Mouse (Mus musculus) bone marrow, adult 2 months (tissue): ENCODE measurements around the gene Map4k4. TPM values are rescaled to one million over a fixed set of nuclear protein-coding genes. Genes with fewer than 3 reads are reported as not detected.
A peak's percentile ranks its signal among the peaks of the same experiment; 100 is the strongest.

Source experiments
- H3K27ac ChIP-seq: fragments of 200-500 bp; 2 replicates; pipeline ENCODE4 v1.5.1; 2012; ENCODE audit warnings: low read depth, mild to moderate bottlenecking, control low read depth, inconsistent platforms, low read length; ENCODE audit not compliant: control insufficient read depth, poor library complexity, insufficient read depth
- H3K4me1 ChIP-seq: fragments of 200-500 bp; 2 replicates; pipeline ENCODE4 v1.6.1; 2011; ENCODE audit warnings: low read length; ENCODE audit not compliant: control insufficient read depth, insufficient read depth
- H3K4me3 ChIP-seq: fragments of 200-500 bp; replicated peaks from 2 replicates; pipeline ENCODE3; 2011; ENCODE audit warnings: mild to moderate bottlenecking, low read depth, low read length, control low read depth; ENCODE audit not compliant: control insufficient read depth
- CTCF ChIP-seq: fragments of 200-500 bp; IDR thresholded peaks from 2 replicates; pipeline ENCODE4 v1.5.1; 2011; ENCODE audit warnings: low read length, control low read depth; ENCODE audit not compliant: control insufficient read depth, insufficient read depth
- POLR2A ChIP-seq: fragments of 200-500 bp; IDR thresholded peaks from 2 replicates; pipeline ENCODE4 v1.6.1; 2011; ENCODE audit warnings: low read depth, mild to moderate bottlenecking, control low read depth, low read length, borderline replicate concordance; ENCODE audit not compliant: control insufficient read depth
- WGBS: fragments of 180-500 bp; shearing (Covaris S2); methylation state at CpG from one replicate; pipeline ENCODE4 v1.1.7; 2018; 5-methylcytosine and 5-hydroxymethylcytosine counted together
- polyA plus RNA-seq: library from polyadenylated mRNA; stranded (reverse); fragments of >200 nt; gene quantifications from 2 replicates; pipeline ENCODE4 v1.2.4, GENCODE M21; 2011; ENCODE audit warnings: low replicate concordance; ENCODE audit not compliant: missing spikeins, insufficient read depth, insufficient read length

Gene Map4k4
- polyA plus RNA-seq, 1 experiment, result 69.2 TPM

DNA sequence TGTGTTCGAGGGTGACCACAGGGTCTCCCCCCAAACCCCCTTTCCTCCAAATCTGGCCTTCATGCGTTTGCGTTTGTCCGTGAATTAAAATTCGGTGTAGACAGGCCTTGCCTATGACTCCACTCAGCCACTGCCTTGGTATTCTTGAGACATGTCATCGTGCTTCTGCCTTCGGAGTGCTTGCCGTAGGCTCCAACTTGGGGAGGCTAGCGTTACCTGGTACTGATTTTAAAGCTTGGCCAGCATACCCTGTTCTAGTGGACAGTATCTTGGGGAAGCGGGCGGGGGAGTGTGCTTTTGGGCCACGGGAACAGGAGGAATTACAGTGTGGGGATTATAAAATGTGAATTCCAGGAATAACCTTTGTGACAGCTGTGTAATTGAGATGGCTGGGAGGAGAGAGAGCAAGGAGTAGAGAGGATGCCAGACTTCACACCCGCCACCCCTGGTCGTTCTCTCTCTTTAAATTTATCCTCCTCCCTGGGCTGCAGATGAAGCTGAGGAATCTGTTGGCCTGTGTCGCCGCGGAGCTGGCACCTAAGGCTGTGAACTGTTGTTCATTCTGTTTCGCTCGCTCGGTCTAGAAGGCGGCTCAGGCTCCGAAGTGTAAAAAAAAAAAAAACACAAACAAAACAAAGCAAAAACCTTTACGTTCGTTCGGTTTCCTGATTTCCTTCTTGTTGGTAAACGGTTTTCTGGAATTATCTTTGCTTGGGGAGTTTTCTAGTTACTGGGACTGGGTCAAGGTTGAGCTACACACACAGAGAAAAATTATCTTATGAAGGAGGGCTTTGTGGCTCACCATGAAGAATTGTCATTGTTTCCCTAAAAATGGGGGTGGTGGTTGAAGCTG lies 1.4 kb downstream of the Map4k4 start:
- peak overlapping the region; percentile 79 for H3K4me3 ChIP-seq
- 5% methylated on average over 26 of the region's 26 CpGs for WGBS
- TF ChIP-seq POLR2A (no peak), CTCF (no peak)
- H3K27ac ChIP-seq, result peak overlapping the region; percentile 12; the same call in 1 of the 2 replicates
- peaks cover 9% of the 10 kb centered on the region for H3K4me1 ChIP-seq

DNA sequence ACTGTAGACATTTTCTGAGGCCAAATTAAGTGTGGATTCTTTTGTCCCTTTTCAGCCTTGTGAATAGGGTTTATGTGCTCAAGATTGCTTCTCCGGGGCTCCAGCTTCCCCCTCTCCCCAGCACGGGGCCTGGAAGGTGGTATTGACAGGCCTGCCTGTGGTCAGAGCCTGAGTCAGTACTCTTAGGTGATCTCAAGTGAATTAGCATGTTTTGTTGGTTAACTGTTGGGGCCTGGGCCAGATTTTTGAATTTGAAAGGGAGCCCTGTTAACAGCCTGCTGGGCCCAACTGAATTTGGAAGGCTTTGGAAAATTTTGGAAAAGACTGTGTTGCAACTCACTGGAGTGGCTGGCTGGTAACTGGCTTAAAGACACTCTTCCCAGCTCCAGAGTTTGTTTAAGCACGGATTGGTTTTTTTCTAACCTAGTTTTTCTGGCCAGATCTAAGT lies 2.0 kb downstream of the Map4k4 start:
- WGBS, result 25% methylated on average over 3 of the region's 3 CpGs
- Histone ChIP-seq H3K4me3 (no peak overlapping the region), H3K4me1 (peaks cover 5% of the 10 kb centered on the region), H3K27ac (no peak overlapping the region)
- TF ChIP-seq POLR2A, result no peak
- no peak for TF ChIP-seq CTCF

DNA sequence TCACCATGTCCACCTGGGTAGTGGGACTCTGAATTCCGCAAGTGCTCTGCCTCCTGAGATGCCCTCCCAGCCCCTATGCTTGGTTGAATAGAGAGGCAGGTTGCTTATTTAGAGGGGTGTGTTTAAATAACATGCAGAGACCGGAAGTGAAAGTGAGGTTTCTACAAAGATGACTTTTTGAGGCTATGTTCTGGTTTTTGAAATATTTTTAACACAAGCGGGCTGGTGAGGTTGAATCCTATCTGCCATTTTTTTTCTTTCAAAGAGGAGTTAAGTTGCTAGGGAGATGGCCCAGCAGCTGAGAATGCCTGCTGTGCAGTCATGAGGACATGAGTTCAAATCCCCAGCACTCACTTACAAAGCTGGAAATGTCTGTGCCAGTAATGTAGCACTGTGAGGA lies 4.0 kb downstream of the Map4k4 start:
- Histone ChIP-seq H3K4me3 (no peak overlapping the region), H3K27ac (peak overlapping the region; percentile 6; the same call in 1 of the 2 replicates), H3K4me1 (peaks cover 5% of the 10 kb centered on the region)
- 51% methylated on average over 3 of the region's 3 CpGs for WGBS
- TF ChIP-seq POLR2A, result no peak
- no peak for TF ChIP-seq CTCF

DNA sequence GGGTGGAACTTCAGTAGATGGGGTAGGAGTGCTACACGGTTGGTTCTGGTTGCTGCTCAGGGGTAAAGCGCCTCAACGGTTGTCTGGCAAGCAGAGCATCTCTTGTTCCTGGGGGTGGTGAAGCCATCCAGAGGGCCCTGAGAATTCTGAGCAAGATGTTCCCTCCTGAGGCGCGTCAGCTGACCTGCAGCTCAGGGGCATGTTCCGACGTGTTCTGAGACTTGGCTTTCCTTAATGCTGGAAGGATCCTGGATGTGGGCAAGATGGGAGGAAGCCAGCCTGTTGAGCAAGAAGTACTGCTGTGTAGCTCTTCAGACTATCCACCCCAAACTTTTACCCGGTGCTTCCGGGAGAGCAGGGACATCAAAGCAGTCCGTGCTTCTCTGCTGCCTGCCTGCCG lies 6.2 kb downstream of the Map4k4 start:
- Histone ChIP-seq H3K4me1 (peaks cover 5% of the 10 kb centered on the region), H3K4me3 (no peak overlapping the region), H3K27ac (no peak overlapping the region)
- WGBS, result 80% methylated on average over 11 of the region's 11 CpGs
- TF ChIP-seq CTCF (no peak), POLR2A (no peak)

DNA sequence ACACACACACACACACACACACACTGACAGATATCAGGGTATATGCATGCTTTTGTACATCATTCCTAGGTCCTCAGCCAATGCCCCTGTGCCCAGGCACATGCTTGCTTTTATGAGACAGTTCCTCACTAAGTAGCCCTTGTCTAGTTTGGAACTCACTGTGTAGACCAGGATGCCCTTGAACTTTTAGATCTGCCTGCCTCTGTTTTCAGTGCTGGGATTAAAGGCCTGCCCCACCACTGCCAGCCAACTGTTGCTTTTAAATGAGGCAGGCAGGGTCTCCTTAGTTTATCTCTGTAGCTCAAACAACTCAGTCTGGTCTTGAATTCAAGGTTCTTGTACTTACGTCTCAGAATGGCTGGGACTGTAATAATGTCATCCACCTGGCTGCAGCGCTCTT lies 8.3 kb downstream of the Map4k4 start:
- Histone ChIP-seq H3K4me1 (peaks cover 5% of the 10 kb centered on the region), H3K4me3 (no peak overlapping the region), H3K27ac (no peak overlapping the region)
- 90% methylated on average over 2 of the region's 2 CpGs for WGBS
- no peak for TF ChIP-seq CTCF
- no peak for TF ChIP-seq POLR2A

DNA sequence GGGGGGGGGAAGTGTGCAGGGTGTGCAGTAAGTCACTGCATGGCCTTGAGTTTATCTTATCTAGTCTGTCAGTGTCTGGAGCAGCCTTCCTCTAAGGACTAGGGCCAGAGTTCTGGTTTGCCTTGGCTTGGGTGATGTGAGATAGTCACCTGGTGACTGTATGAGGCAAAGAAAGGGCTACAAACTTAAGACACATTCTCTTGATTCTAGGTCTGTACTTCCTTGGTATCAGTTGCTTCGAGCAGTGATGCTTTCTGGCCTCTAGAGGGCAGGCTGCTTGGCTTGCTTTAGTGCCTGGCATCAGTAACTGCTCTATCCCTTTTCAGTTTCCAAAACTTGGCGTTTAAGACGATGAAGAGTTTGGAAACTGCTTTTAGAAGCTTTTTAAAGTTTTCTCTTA lies 10.7 kb downstream of the Map4k4 start:
- no peak overlapping the region for H3K27ac ChIP-seq
- no peaks in the 10 kb centered on the region; the same call in 1 of the 2 replicates for H3K4me1 ChIP-seq
- H3K4me3 ChIP-seq, result no peak overlapping the region
- 26% methylated on average over 3 of the region's 3 CpGs for WGBS
- TF ChIP-seq POLR2A (no peak), CTCF (peak; percentile 88)

DNA sequence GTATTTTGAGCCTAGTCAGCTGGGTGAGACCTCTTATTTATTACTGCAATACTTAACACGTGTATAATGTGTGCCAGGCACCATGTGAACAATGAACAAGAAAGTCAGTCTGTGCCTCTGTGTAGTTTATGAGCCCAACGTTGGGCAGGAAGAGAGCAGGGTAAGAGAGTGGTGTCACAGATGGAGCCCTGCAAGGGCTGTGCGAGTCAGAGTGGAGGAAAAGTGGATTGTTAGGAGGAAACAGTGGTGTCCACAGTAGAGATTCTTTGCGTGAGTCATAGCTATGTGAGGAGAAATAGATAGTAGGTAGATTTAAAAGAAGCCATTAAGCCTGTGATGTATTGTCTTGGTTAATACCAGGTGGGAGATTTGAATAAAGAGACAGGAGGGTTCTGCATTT lies 12.5 kb downstream of the Map4k4 start:
- TF ChIP-seq CTCF (no peak), POLR2A (no peak)

DNA sequence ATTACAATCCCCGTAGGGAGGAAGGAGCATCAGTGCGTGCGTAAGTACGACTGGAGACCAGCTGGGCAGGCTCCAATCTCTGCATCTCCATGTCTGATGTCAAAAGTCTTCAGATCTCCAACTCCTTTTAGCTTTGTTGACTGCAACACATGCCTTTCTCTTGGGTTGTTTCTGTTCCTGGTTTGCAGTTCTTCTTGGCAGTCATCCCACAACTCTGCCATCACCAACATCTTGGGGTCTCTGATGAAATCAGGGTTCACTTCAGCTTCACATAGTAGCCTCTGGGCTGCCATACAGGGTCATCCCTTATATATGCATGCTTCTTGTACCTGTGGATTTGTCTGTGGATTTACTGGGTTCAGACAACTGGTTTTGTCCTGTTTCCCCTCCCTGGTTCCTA lies 15.4 kb downstream of the Map4k4 start:
- 77% methylated on average over 4 of the region's 4 CpGs for WGBS
- Histone ChIP-seq H3K4me1 (peaks cover 9% of the 10 kb centered on the region), H3K27ac (no peak overlapping the region), H3K4me3 (no peak overlapping the region)
- TF ChIP-seq POLR2A (no peak), CTCF (no peak)

More for the DNA sequence above, 12.5 kb downstream of the Map4k4 start:
- Histone ChIP-seq H3K4me3 (no peak overlapping the region), H3K4me1 (peaks cover 6% of the 10 kb centered on the region), H3K27ac (no peak overlapping the region)
- 43% methylated on average over 4 of the region's 4 CpGs for WGBS

DNA sequence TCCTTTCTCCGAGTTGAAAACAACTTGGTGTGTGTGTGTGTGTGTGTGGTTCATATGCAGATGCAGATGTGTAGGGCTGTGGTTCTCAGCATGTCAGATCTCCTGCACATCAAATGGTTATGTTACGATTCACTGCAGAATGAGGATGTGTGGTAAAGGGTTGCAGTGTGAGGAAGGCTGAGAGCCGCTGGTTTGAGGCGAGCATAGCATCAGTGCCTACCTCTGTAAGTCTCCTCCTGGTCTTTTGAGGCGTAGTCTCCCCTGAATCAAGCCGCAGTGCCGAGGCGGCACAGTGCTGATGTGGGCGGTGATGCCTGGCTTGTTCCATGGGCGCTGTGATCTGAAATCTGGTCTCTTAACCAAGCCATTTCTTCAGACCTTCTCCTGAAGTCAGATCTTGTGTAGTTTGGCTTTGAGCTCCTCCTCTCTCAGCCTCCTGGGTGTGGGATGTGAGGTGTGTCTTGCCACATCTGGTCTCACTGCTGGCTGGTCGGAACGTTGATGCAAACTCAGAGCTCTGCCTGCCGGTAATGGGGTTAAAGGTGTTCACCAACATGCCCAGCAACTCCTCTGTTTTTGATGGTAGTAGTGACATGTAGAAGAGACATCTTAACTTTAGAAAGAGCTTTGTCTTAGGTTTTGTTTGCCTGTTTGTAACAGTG lies 17.3 kb downstream of the Map4k4 start:
- peaks cover 17% of the 10 kb centered on the region for H3K4me1 ChIP-seq
- 69% methylated on average over 13 of the region's 13 CpGs for WGBS
- peak overlapping the region; percentile 34 for H3K27ac ChIP-seq
- no peak overlapping the region for H3K4me3 ChIP-seq
- TF ChIP-seq CTCF (no peak), POLR2A (no peak)
